Mouse (Mus musculus) bone marrow, adult 2 months (tissue): Measurements from ENCODE around the gene Selenom. TPM values are rescaled to one million over a fixed set of nuclear protein-coding genes. Genes with fewer than 3 reads are reported as not detected.

ENCODE experiments used
- H3K27ac ChIP-seq: fragments of 200-500 bp; 2 replicates; pipeline ENCODE4 v1.5.1; 2012; ENCODE audit warnings: low read depth, mild to moderate bottlenecking, control low read depth, inconsistent platforms, low read length; ENCODE audit not compliant: control insufficient read depth, poor library complexity, insufficient read depth
- H3K4me1 ChIP-seq: fragments of 200-500 bp; 2 replicates; pipeline ENCODE4 v1.6.1; 2011; ENCODE audit warnings: low read length; ENCODE audit not compliant: control insufficient read depth, insufficient read depth
- H3K4me3 ChIP-seq: fragments of 200-500 bp; replicated peaks from 2 replicates; pipeline ENCODE3; 2011; ENCODE audit warnings: mild to moderate bottlenecking, low read depth, low read length, control low read depth; ENCODE audit not compliant: control insufficient read depth
- CTCF ChIP-seq: fragments of 200-500 bp; IDR thresholded peaks from 2 replicates; pipeline ENCODE4 v1.5.1; 2011; ENCODE audit warnings: low read length, control low read depth; ENCODE audit not compliant: control insufficient read depth, insufficient read depth
- POLR2A ChIP-seq: fragments of 200-500 bp; IDR thresholded peaks from 2 replicates; pipeline ENCODE4 v1.6.1; 2011; ENCODE audit warnings: low read depth, mild to moderate bottlenecking, control low read depth, low read length, borderline replicate concordance; ENCODE audit not compliant: control insufficient read depth
- WGBS: fragments of 180-500 bp; shearing (Covaris S2); methylation state at CpG from one replicate; pipeline ENCODE4 v1.1.7; 2018; 5-methylcytosine and 5-hydroxymethylcytosine counted together
- polyA plus RNA-seq: library from polyadenylated mRNA; stranded (reverse); fragments of >200 nt; gene quantifications from 2 replicates; pipeline ENCODE4 v1.2.4, GENCODE M21; 2011; ENCODE audit warnings: low replicate concordance; ENCODE audit not compliant: missing spikeins, insufficient read depth, insufficient read length

The Selenom gene
- polyA plus RNA-seq, 1 experiment: 23.9 TPM

DNA sequence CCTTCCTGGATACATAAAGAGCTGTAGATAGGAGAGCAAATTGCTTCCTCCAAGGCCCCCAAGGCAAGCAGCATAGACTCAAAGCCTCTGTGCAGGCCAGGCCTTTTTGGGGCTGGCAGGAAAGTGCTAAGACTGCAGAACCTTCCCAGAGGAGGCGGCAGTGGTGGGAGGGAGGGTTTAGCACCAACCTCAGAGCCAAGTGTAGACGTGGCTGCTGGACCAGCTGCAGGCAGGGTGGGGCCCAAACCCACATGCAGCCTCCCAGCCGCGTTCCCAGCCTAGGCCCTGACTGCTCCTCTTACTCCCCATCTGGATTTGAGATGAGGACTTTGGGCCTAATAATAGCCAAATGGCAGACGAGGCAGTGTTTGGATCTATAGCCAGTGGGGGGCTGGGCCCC lies 28.5 kb downstream of the Selenom start:
- 65% methylated on average over 5 of the region's 5 CpGs for WGBS
- peaks cover 1% of the 10 kb centered on the region; the same call in 1 of the 2 replicates for H3K4me1 ChIP-seq
- H3K27ac ChIP-seq: no peak overlapping the region

GRCm38 (mm10) chr11:3544409-3544808 lies 29.9 kb downstream of the Selenom start:
- Histone ChIP-seq H3K4me1 (peaks cover 1% of the 10 kb centered on the region; the same call in 1 of the 2 replicates), H3K4me3 (no peak overlapping the region), H3K27ac (no peak overlapping the region)
- TF ChIP-seq POLR2A: no peak
- WGBS: 91% methylated on average over 5 of the region's 5 CpGs

More for the DNA sequence above, 28.5 kb downstream of the Selenom start:
- TF ChIP-seq CTCF: no peak
- TF ChIP-seq POLR2A: no peak
- no peak overlapping the region for H3K4me3 ChIP-seq

DNA sequence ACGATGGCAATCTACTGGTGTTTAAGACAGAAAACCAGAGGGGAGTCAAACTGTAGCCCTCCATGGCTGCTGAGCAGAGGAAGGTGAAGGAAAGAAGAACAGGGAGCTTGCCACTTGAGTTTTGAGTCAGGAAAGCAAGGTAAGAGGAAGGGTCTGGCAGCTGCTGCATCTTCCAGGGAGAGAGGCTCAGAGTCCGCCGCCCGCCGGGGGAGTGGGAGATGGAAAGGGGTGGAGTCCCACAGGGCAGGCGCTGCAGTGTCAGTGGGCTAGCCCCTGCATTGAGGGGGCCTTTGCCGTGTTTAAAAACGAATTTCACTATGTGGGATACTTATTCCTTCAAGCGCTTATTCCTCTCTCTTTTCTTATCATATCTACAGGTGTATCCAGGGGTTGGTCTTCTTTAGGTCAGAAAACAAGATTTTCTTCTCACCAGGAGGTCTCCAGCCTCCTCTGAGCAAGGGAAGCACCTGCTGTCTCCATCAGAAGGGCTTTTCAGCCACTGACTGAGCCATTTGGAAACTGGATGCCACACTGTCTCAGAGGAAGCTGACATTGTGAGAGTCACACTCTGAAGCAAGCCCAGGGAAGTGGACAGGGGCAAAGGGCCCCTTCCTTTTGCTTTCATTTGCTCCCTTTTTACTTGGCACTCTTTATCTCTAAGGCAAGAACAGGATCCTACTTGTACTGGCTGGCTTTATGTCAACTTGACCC lies 31.2 kb downstream of the Selenom start:
- no peak for TF ChIP-seq CTCF
- TF ChIP-seq POLR2A: no peak
- peaks cover 1% of the 10 kb centered on the region; the same call in 1 of the 2 replicates for H3K4me1 ChIP-seq
- peak overlapping the region; percentile 69 for H3K27ac ChIP-seq
- WGBS: 59% methylated on average over 9 of the region's 9 CpGs
- no peak overlapping the region for H3K4me3 ChIP-seq

DNA sequence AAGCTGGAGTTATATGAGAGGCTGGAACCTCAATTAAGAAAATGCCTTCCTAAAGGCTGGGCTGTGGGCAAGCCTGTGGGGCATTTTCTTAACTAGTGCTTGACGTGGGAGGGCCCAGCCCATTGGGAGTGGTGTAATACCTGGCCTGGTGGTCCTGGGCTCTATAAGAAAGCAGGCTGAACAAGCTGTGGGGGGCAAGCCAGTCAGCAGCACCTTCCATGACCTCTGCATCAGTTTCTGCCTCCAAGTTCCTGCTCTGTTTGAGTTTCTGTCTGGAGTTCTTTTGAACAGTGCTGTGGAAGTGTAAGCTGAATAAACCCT lies 31.7 kb downstream of the Selenom start:
- Histone ChIP-seq H3K4me1 (peaks cover 1% of the 10 kb centered on the region; the same call in 1 of the 2 replicates), H3K4me3 (no peak overlapping the region), H3K27ac (peak overlapping the region; percentile 1; the same call in 1 of the 2 replicates)
- TF ChIP-seq POLR2A (no peak), CTCF (no peak)
- 10% methylated on average over 1 of the region's 1 CpGs for WGBS

DNA sequence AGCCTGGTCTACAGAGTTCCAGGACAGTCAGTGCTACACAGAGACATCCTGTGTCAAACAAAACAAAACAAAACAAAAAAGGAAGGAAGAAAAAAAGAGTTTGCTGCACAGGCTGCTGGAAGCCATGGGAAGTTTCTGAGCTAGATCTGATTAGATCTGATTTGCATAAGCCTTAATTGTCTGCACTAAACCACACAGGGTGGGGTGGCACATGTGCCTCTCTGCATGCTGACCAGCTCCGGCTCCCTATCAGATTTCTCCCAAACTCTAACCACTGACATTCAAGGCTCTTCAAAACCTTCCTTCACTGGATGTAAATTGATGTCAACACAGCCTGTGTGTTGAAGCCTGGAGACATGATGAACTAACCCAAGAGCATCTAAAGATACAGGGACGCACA lies 32.6 kb downstream of the Selenom start:
- 65% methylated on average over 2 of the region's 2 CpGs for WGBS
- H3K4me1 ChIP-seq: peaks cover 1% of the 10 kb centered on the region; the same call in 1 of the 2 replicates
- H3K27ac ChIP-seq: no peak overlapping the region
- TF ChIP-seq POLR2A: no peak
- TF ChIP-seq CTCF: no peak
- H3K4me3 ChIP-seq: no peak overlapping the region

DNA sequence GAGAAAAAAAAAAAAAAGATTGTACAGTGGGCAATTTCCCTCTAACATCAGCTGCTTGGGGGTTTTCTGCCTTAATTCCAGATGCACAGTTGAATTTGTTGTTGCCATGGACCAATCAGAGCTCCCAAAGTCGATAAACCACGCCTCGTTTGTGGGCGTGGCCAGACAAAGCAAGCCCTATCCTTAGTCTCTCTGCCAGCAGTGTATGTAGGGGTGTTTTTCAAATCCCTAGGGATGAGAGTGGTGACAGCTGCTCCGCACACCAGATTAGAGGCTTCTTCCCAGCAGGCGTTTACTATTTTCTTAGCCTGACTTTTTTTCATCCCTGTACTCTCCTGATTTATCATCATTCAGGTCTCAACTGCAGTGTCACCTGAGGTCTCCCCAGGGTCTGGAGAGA lies 33.5 kb downstream of the Selenom start:
- no peak overlapping the region for H3K27ac ChIP-seq
- peaks cover 1% of the 10 kb centered on the region; the same call in 1 of the 2 replicates for H3K4me1 ChIP-seq
- 64% methylated on average over 6 of the region's 6 CpGs for WGBS
- no peak overlapping the region for H3K4me3 ChIP-seq
- no peak for TF ChIP-seq POLR2A

- 67% methylated on average over 3 of the region's 3 CpGs for WGBS
- Histone ChIP-seq H3K4me1 (peaks cover 1% of the 10 kb centered on the region; the same call in 1 of the 2 replicates), H3K4me3 (no peak overlapping the region), H3K27ac (no peak overlapping the region)
- no peak for TF ChIP-seq POLR2A
- no peak for TF ChIP-seq CTCF
These were observed 34.2 kb downstream of the Selenom start for GRCm38 (mm10) chr11:3548564-3549295.

DNA sequence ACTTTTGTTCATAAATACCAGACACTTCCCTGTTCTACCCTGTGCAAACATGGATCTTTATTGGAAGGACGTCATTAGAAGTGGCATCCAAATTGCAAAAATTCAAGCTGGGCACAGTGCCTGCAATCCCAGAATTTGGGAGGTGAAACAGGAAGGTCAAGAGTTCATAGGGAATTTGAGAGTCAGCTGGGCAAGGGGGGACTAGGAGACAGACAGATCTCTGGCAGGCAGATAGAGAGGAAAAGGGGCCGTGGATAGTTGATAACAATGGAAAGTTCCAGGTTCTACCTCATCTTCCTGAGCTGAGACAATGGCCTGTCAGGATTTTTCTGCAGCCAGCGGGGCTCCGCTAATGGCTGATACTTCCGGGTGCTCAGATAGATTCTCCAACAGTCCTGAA lies 35.3 kb downstream of the Selenom start:
- no peak for TF ChIP-seq POLR2A
- no peak for TF ChIP-seq CTCF
- peaks cover 1% of the 10 kb centered on the region; the same call in 1 of the 2 replicates for H3K4me1 ChIP-seq
- WGBS: 86% methylated on average over 5 of the region's 5 CpGs
- H3K27ac ChIP-seq: no peak overlapping the region
- H3K4me3 ChIP-seq: no peak overlapping the region
